Mouse (Mus musculus): ENCODE measurements around the gene Zrsr1.

Zrsr1 gene

GRCm38 (mm10) chr11:22971835-22972709 lies at the start of gene Zrsr1:
Gene Zrsr1 (plus strand): TSS chr11:22972005.
- peak; percentile 80 for ATAC-seq (ENCODE audit: low TSS enrichment)

GRCm38 (mm10) chr11:22922546-22922945 lies 49.3 kb upstream of the Zrsr1 start:
- no peak for ATAC-seq (ENCODE audit: low TSS enrichment)

GRCm38 (mm10) chr11:22923606-22924005 lies 48.2 kb upstream of the Zrsr1 start:
- ATAC-seq (ENCODE audit: low TSS enrichment): no peak

GRCm38 (mm10) chr11:22928586-22929169 lies 43.1 kb upstream of the Zrsr1 start:
- ATAC-seq (ENCODE audit: low TSS enrichment): peak; percentile 47; the same call in 1 of the 2 replicates

DNA sequence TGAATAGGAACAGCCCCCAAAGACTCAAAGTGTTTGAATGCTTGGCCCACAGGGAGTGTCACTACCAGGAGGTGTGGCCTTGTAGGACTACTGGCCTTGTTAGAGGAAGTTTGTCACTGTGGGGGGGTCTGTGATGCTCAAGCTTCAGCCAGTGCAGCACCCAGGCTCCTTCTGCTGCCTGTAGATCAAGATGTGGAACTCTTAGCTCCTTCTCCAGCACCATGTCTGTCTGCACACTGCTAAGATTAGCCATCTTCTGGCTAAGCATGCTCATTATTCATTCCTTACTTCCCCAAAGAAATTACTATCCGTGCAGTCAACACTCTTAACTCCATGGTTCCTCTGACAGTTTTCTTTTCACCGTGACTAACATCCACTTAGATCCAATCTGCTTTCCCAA lies 41.7 kb upstream of the Zrsr1 start:
- no peak for ATAC-seq (ENCODE audit: low TSS enrichment)

DNA sequence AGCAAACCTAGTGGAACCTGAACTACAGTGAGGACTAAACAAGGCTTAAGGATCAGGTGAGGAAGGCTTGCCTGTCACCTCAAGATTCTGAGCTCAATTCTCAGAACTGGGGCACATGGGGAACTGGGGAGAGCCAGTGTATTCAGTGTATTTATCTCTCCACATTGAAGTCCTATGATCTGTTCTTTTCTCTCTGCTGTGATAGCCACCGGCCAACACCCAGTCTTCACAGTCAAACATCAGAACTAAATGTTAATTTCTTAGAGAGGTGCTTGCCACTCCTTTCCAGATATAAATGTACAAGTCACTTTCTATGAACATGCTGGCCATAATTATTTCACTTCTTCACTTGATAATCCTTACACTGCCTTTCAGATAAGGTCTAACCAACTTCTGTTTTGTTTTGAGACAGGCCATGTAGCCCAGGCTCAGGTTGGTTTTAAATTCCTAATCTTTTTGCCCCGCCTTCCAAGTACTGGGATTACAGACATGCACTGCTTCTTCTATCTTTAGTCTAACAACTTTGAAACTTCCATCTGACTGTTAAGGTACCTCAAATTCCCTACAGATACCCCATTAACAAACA lies 40.4 kb upstream of the Zrsr1 start:
- ATAC-seq (ENCODE audit: low TSS enrichment): no peak

DNA sequence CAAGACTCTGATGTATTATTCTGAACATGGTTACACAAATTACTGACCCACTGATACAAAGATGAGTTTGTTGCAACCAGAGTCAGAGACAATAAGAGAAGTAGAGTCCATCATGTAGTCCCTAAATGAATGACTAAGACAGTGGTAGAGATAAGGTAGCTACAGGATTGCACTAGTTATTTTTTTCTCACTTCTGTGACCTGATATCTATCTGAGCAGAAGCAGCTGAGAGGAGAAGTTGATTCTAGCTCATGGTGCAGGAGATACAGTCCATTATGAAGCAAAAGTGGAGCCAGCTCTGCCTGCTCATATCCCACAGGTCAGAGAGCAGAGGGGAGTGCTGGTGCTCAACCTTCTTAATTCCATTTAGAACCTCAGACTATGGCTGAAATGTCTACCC lies 39.6 kb upstream of the Zrsr1 start:
- no peak for ATAC-seq (ENCODE audit: low TSS enrichment)

DNA sequence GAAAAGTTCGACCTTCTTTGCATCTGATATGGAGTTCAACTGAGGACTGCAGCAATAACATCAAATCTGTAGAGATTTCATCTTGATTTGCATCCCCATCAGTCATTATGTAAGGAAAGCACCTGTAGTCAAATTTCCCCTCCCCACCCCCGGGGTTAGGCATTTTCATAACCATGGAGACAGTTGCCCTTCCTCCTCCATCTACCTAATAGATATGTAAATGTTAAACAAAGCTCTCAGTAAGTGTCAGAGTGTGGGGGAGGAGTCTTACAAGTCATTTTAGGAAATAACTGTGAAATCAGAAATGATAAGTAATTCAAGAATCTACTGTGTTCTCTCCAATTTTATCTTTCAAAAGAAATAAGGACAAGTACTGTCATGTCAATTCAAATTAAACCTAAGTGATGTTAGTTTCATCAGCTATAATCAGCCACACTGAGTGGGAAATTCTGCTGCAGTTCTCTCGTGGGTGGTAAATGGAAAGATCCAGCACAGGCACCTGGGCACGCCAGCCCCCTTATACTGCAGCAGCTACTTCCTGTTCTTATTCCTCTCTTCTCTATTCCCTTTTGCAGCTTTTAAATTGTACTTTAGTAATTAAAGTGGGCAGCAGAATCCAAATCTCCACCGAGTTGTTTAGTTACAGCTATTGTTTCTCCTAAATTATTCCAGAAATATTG lies 35.2 kb upstream of the Zrsr1 start:
- peak; percentile 71 for ATAC-seq (ENCODE audit: low TSS enrichment)

- ATAC-seq (ENCODE audit: low TSS enrichment): peak; percentile 59
Observed at GRCm38 (mm10) chr11:22937716-22938316, 34.0 kb upstream of the Zrsr1 start.

GRCm38 (mm10) chr11:22938983-22939382 lies 32.8 kb upstream of the Zrsr1 start:
- ATAC-seq (ENCODE audit: low TSS enrichment): no peak

DNA sequence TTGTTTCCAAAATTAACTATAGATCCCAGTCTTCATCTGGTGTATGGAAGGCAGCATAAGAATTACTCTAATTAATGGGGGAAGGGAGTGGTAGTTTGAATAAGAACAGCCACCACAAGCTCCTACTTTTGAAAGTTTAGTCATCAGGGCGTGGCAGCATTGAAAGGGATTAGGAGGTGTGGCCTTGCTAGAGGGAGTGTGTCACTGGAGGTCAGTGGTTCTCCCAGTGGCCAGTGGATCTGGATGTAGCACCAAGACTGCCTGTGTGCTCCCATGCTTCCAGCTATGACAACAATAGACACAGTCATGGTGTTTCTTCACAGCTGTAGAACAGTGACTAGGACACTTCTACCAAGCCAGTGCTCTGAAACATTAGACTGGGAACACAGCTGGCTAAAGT lies 22.7 kb upstream of the Zrsr1 start:
- no peak for ATAC-seq (ENCODE audit: low TSS enrichment)

DNA sequence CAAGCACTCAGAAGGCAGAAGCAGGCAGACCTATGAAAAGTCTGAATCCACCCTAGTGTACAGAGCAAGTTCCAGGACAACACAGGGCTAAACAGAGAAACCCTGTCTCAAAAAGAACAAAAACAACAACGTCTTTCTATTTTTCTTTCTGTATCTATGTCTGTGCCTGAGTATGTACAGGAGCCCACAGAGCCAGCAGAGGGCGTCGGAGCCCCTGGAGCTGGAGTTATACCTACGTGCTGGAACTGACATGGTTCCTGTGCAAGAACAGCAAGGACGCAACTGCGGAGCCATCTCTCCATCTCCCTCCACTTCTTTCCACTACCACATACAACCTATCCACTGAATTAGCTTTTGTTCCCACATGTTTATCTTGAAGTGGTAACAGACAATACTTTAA lies 21.7 kb upstream of the Zrsr1 start:
- ATAC-seq (ENCODE audit: low TSS enrichment): no peak

GRCm38 (mm10) chr11:22952668-22953067 lies 19.1 kb upstream of the Zrsr1 start:
- no peak for ATAC-seq (ENCODE audit: low TSS enrichment)

DNA sequence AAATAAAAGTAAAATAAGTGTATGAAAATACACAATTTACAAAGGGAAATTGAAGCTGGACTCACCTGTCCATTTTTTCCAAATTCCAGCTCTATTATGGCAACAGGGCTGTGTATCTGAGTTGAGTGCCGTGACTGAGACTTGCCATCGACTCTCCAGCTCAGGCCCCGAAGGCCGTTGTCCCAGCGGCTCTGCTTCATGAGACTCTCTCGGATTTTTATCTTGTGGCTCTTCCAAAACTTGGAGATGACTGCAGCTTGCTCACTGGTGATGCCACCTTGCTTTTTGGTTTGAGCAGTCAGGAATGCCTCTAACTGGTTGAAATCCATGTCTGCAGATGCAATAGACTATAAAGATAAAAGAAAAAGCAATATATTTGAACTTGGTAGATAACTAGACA lies 15.5 kb upstream of the Zrsr1 start:
- ATAC-seq (ENCODE audit: low TSS enrichment): no peak

DNA sequence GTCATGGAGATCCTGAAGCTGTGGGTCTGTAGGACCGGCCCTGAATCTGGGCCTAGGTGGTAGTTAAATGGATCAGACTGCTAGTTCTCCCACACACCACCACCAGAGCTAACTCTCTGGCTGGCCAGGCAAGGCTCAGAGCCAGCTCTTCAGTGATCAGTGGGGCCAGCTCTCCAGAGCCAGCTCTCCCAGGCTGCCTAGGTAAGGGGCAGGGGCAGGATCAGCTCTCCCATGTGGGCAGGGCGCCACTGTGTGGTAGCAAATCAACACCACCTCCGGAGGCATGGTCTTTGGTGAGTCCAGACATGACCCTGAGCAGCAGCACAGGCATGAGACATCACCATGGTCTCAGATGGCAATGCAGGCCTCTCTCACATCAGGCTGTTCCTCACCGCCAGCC lies 15.0 kb upstream of the Zrsr1 start:
- ATAC-seq (ENCODE audit: low TSS enrichment): peak; percentile 73

- ATAC-seq (ENCODE audit: low TSS enrichment): no peak
Observed at GRCm38 (mm10) chr11:22957791-22958374, 13.9 kb upstream of the Zrsr1 start.

GRCm38 (mm10) chr11:22962101-22962500 lies 9.7 kb upstream of the Zrsr1 start:
- ATAC-seq (ENCODE audit: low TSS enrichment): no peak

GRCm38 (mm10) chr11:22964401-22964800 lies 7.4 kb upstream of the Zrsr1 start:
- no peak for ATAC-seq (ENCODE audit: low TSS enrichment)

DNA sequence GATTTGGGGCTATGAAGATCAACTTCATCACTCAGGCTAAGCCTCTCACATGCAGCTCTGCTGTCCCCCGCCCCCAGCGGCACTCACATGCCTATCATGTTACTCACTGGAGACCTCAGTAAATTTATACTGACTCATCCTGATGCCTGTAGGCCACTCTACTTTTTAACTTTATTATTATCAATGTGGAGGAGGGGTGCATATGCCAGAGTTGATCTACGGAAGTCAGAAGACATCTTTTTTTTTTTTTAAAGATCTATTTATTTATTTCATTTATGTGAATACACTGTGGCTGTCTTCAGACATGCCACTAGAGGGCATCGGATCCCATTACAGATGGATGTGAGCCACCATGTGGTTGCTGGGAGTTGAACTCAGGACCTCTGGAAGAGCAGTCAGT lies 6.3 kb upstream of the Zrsr1 start:
- ATAC-seq (ENCODE audit: low TSS enrichment): no peak

GRCm38 (mm10) chr11:22969486-22969885 lies 2.3 kb upstream of the Zrsr1 start:
- ATAC-seq (ENCODE audit: low TSS enrichment): no peak

DNA sequence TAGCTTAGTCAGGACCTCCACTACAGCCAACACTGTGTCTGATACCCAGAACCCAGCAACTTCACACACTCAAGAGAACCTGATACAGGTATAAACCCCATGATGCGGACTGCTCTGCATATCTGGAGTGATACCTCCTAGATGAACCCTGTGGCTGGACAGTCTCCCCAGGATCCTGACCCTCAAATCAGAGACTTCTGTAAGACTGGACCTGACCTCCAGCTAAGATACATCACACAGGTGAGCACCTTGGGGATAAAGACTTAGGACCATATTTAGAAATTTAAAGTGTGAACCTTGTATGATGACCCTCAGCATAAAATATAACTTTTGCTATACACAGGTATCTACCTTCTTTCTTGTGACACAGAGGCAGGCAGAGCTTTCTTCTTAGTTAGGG lies 1.3 kb upstream of the Zrsr1 start:
- ATAC-seq (ENCODE audit: low TSS enrichment): no peak

Measured in frontal cortex, adult (tissue).